Mouse (Mus musculus): Measurements from ENCODE around the gene Epn2. TPM values are rescaled to one million over a fixed set of nuclear protein-coding genes. Genes with fewer than 3 reads are reported as not detected.

The Epn2 gene
- polyA plus RNA-seq, 1 experiment from 2014 or later = 48.3 TPM

- H3K9ac ChIP-seq (replicated peaks) = no peak overlapping the region
- H3K4me1 ChIP-seq (replicated peaks) = peaks cover 11% of the 10 kb centered on the region
- H3K27ac ChIP-seq = no peak overlapping the region
- H3K4me3 ChIP-seq (replicated peaks) = no peak overlapping the region
- ATAC-seq = no peak
- WGBS = 79% methylated on average over 5 of the region's 5 CpGs
- no peaks in the 10 kb centered on the region for H3K27me3 ChIP-seq
- no peak overlapping the region for H3K4me2 ChIP-seq (replicated peaks)
- H3K9me3 ChIP-seq = no peaks in the 10 kb centered on the region
- H3K36me3 ChIP-seq = peaks cover 15% of the 10 kb centered on the region; the same call in 1 of the 2 replicates
Observed at GRCm38 (mm10) chr11:61533571-61533970, 45.9 kb downstream of the Epn2 start.

GRCm38 (mm10) chr11:61532820-61533219 is 46.7 kb downstream of the Epn2 start:
- Histone ChIP-seq H3K27me3 (no peaks in the 10 kb centered on the region), H3K9me3 (no peaks in the 10 kb centered on the region), H3K9ac (replicated peaks) (no peak overlapping the region), H3K4me2 (replicated peaks) (no peak overlapping the region), H3K4me3 (replicated peaks) (no peak overlapping the region), H3K4me1 (replicated peaks) (peaks cover 11% of the 10 kb centered on the region), H3K36me3 (peaks cover 15% of the 10 kb centered on the region; the same call in 1 of the 2 replicates), H3K27ac (no peak overlapping the region)
- no peak for ATAC-seq
- WGBS = 97% methylated on average over 2 of the region's 2 CpGs

GRCm38 (mm10) chr11:61529268-61529713 is 50.2 kb downstream of the Epn2 start:
- Histone ChIP-seq H3K4me2 (replicated peaks) (no peak overlapping the region), H3K9me3 (no peaks in the 10 kb centered on the region), H3K36me3 (peaks cover 13% of the 10 kb centered on the region; the same call in 1 of the 2 replicates), H3K9ac (replicated peaks) (no peak overlapping the region), H3K27ac (no peak overlapping the region), H3K27me3 (no peaks in the 10 kb centered on the region), H3K4me3 (replicated peaks) (no peak overlapping the region), H3K4me1 (replicated peaks) (peaks cover 11% of the 10 kb centered on the region)
- 28% methylated on average over 4 of the region's 4 CpGs for WGBS
- ATAC-seq = no peak

DNA sequence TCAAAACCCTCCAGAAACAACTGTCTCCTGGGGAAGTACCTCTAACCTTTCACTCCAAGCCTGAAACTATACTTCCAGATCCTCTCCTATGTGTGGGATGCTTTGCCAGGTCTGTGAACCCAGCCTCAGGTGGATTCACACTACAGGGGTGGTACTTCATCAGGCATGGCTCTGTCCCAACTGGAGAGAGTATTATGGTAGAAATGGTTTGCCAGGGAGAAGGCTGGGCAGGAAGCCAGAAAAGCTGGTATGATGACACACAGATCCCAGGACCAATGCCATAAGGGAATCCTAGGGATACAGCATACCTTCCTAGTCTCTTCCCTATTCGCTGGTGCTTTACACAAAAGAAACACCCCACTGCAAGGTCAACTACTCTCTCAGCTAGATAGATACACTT is 52.6 kb downstream of the Epn2 start:
- H3K4me2 ChIP-seq (replicated peaks) = no peak overlapping the region
- peaks cover 16% of the 10 kb centered on the region for H3K36me3 ChIP-seq
- H3K9ac ChIP-seq (replicated peaks) = no peak overlapping the region
- WGBS = 95% methylated on average over 1 of the region's 1 CpGs
- ATAC-seq = no peak
- peaks cover 11% of the 10 kb centered on the region for H3K4me1 ChIP-seq (replicated peaks)
- no peaks in the 10 kb centered on the region for H3K9me3 ChIP-seq
- no peak overlapping the region for H3K27ac ChIP-seq
- H3K27me3 ChIP-seq = no peaks in the 10 kb centered on the region
- no peak overlapping the region for H3K4me3 ChIP-seq (replicated peaks)

DNA sequence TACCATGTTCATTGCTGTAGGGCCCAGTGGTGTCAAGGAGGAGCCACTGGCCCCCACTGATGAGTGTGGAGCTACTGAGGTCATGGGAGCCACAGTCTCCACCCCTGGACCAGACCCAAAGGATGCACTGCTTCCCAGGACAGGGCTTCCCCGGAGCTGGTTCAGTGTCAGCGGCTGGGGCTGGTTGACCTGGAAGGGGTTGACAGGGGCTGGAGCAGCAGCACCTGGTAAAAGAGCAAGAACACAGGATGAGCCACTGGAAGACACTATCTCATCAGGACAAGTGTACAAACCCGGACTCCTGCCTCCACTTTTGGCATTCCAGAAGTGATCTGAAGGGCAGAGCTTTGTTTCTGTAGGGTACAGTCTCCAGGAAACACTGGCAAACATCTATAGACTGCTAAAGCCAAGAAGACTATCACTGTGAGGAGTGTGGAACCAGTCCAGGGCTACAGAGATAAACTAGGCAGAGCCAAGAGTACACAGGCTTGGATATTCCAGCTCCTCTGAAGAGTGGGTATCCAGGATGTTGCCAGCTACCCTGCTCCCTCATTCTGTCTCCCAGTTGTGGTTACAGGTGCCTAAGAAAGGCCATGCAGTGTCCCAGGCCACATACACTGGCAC is 59.9 kb downstream of the Epn2 start:
- Histone ChIP-seq H3K27ac (no peak overlapping the region), H3K4me2 (replicated peaks) (no peak overlapping the region), H3K9me3 (no peaks in the 10 kb centered on the region), H3K4me1 (replicated peaks) (no peaks in the 10 kb centered on the region), H3K27me3 (no peaks in the 10 kb centered on the region), H3K4me3 (replicated peaks) (no peak overlapping the region), H3K36me3 (peaks cover 71% of the 10 kb centered on the region), H3K9ac (replicated peaks) (no peak overlapping the region)
- ATAC-seq = no peak
- WGBS = 89% methylated on average over 3 of the region's 3 CpGs

DNA sequence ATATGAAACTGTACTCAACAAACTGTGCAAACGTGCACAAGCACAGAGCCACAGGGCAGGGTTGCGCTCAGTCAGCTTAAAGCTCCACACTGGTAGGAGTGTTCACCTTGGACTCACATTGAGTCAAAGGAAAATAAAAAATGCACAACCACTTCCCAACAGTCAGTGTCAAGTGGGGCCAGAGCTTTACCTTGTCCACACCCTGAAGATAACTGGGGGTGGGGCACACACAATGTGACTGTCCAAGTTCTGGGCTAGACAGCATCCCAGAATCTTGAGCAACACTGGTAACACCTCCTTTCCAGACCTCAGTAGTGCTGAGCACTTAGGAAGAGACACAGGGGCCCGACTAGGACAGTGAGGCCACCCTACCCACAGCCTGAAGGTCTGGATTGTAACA is 60.6 kb downstream of the Epn2 start:
- Histone ChIP-seq H3K36me3 (peaks cover 76% of the 10 kb centered on the region), H3K9me3 (no peaks in the 10 kb centered on the region), H3K4me1 (replicated peaks) (no peaks in the 10 kb centered on the region), H3K4me3 (replicated peaks) (no peak overlapping the region), H3K27ac (no peak overlapping the region), H3K27me3 (no peaks in the 10 kb centered on the region), H3K4me2 (replicated peaks) (no peak overlapping the region), H3K9ac (replicated peaks) (no peak overlapping the region)
- 95% methylated on average over 3 of the region's 3 CpGs for WGBS
- no peak for ATAC-seq

DNA sequence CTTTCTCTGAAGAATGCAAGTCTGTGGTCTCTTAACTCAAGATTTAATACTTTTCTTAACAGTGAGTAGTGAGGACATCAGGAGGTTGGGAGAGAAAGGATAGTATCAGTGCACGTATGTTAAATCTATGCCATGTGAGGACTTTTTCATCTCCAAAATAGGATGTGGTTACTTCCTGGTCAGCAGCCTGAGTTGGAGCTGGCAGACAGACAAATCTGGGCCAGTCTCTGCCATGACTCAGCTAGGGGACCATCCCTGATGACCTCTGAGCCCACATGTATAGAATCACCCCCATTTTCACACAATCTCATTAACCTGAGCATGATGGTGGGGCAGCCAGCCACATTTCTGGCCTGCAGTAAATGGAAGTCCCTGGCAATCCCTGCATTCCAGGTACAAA is 61.5 kb downstream of the Epn2 start:
- no peak overlapping the region for H3K27ac ChIP-seq
- H3K27me3 ChIP-seq = no peaks in the 10 kb centered on the region
- H3K4me3 ChIP-seq (replicated peaks) = no peak overlapping the region
- no peak overlapping the region for H3K4me2 ChIP-seq (replicated peaks)
- WGBS = 84% methylated on average over 1 of the region's 1 CpGs
- no peak for ATAC-seq
- peaks cover 79% of the 10 kb centered on the region for H3K36me3 ChIP-seq
- H3K9me3 ChIP-seq = no peaks in the 10 kb centered on the region
- H3K9ac ChIP-seq (replicated peaks) = no peak overlapping the region
- H3K4me1 ChIP-seq (replicated peaks) = no peaks in the 10 kb centered on the region

DNA sequence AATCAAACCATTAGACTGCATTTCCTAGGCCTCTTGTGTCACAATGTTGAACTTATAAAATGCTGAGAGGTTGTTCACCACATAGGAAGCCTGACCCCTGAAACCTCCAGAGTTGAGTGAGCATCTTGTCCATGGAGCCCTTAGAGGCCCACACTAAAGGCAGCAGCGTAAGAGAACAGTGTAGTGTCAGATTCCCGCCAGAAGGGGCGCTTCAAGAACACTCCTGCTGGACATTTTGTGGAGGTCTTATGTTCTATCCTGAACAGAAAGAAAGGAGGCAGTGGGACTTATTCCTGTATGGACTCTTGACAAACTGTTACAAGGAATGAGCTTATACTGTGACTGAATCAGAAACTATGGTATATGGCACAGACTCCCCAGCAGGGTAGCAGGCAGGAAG is 64.5 kb downstream of the Epn2 start:
- no peak for ATAC-seq
- no peak overlapping the region for H3K27ac ChIP-seq
- no peak overlapping the region for H3K4me3 ChIP-seq (replicated peaks)
- peaks cover 76% of the 10 kb centered on the region for H3K36me3 ChIP-seq
- WGBS = 32% methylated on average over 3 of the region's 3 CpGs
- 0 out of 2 replicates have a peak, but pooled peaks cover 5% of the 10 kb centered on the region for H3K4me1 ChIP-seq (replicated peaks)
- no peaks in the 10 kb centered on the region for H3K27me3 ChIP-seq
- no peak overlapping the region for H3K9ac ChIP-seq (replicated peaks)
- no peak overlapping the region for H3K4me2 ChIP-seq (replicated peaks)
- no peaks in the 10 kb centered on the region for H3K9me3 ChIP-seq

- Histone ChIP-seq H3K27me3 (no peaks in the 10 kb centered on the region), H3K9ac (replicated peaks) (peak within 1 kb of the TSS; percentile 84), H3K36me3 (peaks cover 7% of the 10 kb centered on the region), H3K4me2 (replicated peaks) (peak within 1 kb of the TSS; percentile 75), H3K27ac (peak within 1 kb of the TSS; percentile 88), H3K4me1 (replicated peaks) (peaks cover 22% of the 10 kb centered on the region), H3K4me3 (replicated peaks) (peak within 1 kb of the TSS; percentile 75), H3K9me3 (no peaks in the 10 kb centered on the region)
- WGBS = under 1% methylated on average over 39 of the region's 39 CpGs
- peak; percentile 95 for ATAC-seq
Observed at GRCm38 (mm10) chr11:61504713-61505257, 74.7 kb downstream of the Epn2 start, which contains the start of gene B9d1. Gene B9d1, plus strand, starts transcription at chr11:61505144.

- Histone ChIP-seq H3K27me3 (no peaks in the 10 kb centered on the region), H3K4me2 (replicated peaks) (peak overlapping the region; percentile 75), H3K4me3 (replicated peaks) (no peak overlapping the region; the same call in 1 of the 2 replicates), H3K36me3 (no peaks in the 10 kb centered on the region; the same call in 1 of the 2 replicates), H3K9ac (replicated peaks) (peak overlapping the region; percentile 84), H3K4me1 (replicated peaks) (peaks cover 22% of the 10 kb centered on the region), H3K27ac (peak overlapping the region; percentile 88), H3K9me3 (no peaks in the 10 kb centered on the region)
- ATAC-seq = no peak
- 81% methylated on average over 8 of the region's 8 CpGs for WGBS
Observed at GRCm38 (mm10) chr11:61503933-61504332, 75.6 kb downstream of the Epn2 start.

- H3K9me3 ChIP-seq = no peaks in the 10 kb centered on the region
- H3K4me1 ChIP-seq (replicated peaks) = peaks cover 1% of the 10 kb centered on the region
- ATAC-seq = no peak
- no peak overlapping the region for H3K4me3 ChIP-seq (replicated peaks)
- H3K4me2 ChIP-seq (replicated peaks) = no peak overlapping the region
- 85% methylated on average over 6 of the region's 6 CpGs for WGBS
- no peaks in the 10 kb centered on the region; the same call in 1 of the 2 replicates for H3K27me3 ChIP-seq
- no peaks in the 10 kb centered on the region for H3K36me3 ChIP-seq
- H3K9ac ChIP-seq (replicated peaks) = no peak overlapping the region
- no peak overlapping the region for H3K27ac ChIP-seq
Observed at GRCm38 (mm10) chr11:61498736-61499504, 80.6 kb downstream of the Epn2 start.

DNA sequence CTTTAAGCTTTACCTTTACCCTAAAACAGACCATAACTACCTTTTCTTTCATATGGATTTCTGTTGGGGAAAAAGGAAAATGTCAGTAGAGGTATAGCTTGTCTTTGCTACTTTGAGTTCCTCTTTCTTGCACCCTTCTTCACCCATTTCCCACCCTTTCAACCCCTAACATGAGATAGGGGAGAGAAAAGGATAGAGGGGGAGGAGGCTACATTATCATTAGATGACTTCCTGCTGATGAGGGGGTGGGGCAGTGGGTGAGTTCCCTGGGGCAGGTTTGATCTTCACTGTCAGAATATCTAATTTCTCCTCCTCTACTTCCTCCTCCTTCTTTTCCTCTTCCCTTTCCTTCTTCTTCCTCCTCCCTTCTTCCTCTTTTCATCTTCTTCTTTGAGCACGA is 82.0 kb downstream of the Epn2 start:
- Histone ChIP-seq H3K9ac (replicated peaks) (no peak overlapping the region), H3K27me3 (no peaks in the 10 kb centered on the region; the same call in 1 of the 2 replicates), H3K4me2 (replicated peaks) (no peak overlapping the region), H3K9me3 (no peaks in the 10 kb centered on the region), H3K27ac (no peak overlapping the region), H3K36me3 (peaks cover 4% of the 10 kb centered on the region; the same call in 1 of the 2 replicates), H3K4me1 (replicated peaks) (peaks cover 10% of the 10 kb centered on the region), H3K4me3 (replicated peaks) (no peak overlapping the region)
- 84% methylated on average over 1 of the region's 1 CpGs for WGBS
- ATAC-seq = no peak
